Mouse (Mus musculus): Measurements from ENCODE around the gene Lrpap1.
A peak's percentile ranks its signal among the peaks of the same experiment; 100 is the strongest.

Gene Lrpap1

DNA sequence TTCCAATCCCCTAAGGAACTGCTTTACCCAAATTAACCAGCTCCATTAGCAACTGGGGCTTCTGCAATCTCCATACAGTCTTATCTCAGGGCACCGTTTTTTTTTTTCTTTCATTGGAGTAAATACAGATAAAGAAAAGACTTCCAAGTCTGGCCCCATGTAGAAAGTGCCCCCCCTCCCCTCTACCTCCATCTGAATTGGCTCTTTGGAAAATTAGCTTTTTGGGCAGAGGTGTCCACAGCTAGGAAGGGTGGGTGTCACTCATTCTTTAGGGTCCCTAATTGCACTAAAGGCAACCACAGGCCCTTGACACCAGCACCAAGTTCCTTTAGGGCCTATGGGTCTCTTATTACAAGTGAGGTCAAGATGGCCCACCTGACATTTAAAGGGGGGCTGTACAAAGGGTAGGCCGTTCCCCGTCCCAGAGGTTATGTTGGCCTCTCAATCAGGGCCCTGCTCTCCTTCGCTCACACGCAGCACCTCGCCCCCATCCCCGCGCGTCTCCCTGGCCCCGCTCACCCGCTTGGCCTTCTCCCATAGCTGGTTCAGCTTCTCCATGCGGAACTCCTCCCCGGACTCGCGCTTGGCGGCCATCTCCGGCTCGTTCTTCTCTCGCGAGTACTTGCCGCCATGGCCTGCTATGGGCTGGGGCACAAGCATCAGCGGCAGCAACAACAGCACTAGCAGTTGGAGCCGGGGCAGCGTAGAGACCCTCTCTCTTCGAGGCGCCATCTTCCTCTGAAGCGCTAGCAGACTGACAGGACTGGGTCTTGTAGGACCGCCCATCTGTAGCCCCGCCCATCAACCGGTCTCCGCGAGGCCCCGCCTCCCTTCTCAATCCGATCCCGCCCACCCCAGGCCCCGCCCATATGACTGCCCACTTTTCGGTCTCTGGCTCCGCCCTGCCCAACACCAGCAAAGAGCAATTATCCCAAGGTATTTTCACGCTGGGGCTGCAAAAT lies at the start of gene Lrpap1:
Gene Lrpap1, minus strand, starts transcription at position 807 of the 962 bp plus-strand sequence.
- peak; percentile 97 for DNase-seq (ENCODE audit: low spot score)

DNA sequence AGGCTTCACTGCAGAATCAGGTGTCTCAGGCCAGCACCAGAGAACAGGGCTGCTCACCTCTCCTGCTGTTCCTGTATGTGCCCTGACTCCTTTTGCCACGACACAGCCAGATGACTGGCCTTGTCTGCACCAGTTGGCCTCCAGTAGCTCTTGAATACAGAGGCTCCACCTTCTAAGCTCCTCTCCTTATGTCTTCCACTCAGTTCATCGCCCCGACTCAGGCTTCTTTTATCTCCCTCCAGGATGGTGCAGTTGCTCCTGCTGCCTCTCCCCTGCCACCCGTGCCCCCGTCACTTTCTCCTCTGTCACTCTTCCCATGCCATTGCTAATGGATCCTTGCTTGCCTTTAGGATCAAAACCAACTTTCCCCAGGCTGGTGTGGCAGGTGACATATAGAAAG lies 44.4 kb upstream of the Lrpap1 start:
- DNase-seq (ENCODE audit: low spot score), result no peak

DNA sequence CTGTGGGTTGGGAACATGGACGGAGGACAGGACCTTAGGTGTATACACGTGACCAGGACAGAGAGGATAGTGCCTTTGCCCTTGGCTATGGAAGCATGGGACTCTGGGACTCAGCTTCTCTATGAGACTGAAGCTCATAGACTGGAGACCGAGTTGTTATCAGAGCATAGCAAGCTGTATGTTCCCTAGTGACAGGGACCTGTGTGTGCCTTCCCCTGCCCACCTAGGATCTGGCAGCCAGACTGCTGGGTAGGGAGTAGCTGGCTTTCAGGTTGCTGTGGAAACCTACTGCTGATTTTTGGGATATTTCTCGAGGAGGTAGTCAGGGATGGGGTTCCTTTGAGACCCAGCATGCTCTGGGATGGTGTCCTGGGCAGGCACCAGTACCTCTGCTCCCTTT lies 44.0 kb upstream of the Lrpap1 start:
- no peak for DNase-seq (ENCODE audit: low spot score)

DNA sequence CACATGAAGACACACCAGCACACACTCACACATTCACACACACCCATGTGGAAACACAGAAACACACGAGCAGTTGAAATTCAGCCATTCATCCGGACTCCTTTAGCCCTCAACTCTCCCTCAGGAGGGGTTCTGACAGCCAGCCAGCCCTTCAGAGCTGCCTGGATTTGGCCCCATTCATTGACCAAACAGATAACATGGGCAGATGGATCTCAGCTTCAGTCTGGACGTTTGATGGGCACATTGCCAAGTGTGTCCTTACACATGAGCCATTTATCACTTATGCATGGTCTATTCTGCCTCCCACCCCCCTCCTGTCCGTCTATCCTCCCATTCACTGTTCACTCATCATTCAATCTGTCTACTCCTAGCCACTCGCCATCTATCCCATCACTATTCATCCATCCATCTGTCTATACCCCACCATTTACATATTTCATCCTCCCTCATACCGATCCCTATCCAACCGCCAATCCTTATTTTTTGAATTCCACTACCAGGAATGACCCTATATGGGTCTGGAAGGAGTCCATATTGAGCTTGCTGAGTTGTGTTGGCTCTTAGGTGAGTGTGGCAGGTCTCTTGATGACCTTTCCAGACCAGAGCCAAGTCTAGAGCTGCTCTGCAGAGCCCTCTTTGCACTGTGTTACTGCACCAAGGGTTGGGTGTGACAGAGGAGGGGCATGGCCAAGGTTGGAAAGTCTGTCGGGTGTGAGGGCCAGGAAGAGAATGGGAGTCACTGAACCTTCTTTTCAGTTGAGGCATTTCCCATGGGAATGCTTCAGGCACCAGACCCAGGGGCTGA lies 42.6 kb upstream of the Lrpap1 start:
- no peak for DNase-seq (ENCODE audit: low spot score)

DNA sequence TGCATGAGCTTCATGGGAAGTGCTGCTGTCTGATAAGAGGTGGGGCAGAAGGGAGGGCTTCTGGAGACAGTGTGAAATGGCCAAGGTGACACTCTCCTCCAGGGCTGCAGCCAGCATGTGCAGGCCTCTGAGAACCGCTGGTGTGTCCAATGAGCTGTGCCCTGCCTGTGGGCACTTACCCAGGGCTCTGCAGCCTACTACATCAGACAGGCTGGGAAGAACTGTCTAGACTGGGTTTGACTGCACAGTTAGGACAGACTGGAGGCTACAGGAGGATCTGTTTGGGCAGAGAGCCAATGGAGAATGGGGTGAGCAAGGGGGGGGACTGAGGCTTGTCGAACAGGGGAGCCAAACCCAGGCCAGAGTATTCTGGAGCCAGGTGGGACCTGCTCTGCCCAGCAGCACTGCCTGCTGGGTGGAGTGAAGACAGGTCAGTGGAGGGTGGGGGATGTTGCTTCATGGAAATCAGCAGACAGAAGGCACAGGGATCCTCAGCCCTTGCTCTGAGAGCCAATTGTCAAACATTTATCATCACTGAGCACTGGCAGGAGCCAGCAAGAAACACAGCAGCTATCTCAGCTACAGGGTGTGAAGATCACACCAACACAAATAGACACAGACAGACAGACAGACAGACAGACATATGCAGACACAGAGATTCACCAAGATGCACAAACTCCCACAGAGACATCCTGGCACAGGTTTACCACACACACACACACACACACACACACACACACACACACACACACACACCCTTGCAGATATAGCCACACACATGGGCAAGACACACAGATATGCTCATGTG lies 41.8 kb upstream of the Lrpap1 start:
- no peak for DNase-seq (ENCODE audit: low spot score)

DNA sequence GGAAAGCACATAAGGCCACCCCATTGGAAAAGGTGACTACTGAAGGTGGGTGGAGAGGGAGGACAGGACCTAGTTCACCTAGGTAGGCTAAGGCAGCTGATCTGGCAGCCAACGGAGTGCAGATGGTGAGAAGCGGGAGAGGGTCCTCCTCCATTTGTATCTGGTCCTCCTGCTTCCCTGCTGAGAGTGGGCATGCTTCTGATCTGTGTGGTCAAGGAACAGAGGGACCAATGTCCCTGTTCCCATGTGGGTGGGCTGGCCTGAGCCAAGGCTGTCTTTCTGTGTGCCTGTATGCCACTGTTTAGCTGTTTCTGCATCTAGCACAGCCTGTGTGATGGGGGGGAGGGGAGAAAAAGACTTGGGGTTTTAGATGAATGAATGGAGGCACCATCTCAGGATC lies 41.2 kb upstream of the Lrpap1 start:
- DNase-seq (ENCODE audit: low spot score), result no peak

DNA sequence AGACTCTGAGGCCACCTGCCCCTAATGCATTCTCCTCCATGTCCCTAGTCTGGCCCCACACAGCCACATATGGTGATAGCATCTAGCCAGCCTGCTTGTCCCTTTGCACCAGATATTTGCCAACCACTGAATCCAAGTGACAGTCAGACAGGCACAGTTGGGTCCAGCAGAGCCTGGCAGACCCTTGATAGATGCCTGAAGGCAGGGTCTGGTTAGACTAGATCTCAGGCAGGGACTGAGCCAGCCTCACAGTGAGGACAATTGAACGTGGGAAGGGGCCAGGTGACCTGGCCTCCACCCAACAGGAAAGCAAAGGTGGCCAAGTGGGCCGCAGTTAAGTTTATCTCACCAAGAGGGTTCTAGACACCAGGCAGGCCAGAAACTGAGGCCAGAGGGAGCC lies 39.1 kb upstream of the Lrpap1 start:
- DNase-seq (ENCODE audit: low spot score), result no peak

DNA sequence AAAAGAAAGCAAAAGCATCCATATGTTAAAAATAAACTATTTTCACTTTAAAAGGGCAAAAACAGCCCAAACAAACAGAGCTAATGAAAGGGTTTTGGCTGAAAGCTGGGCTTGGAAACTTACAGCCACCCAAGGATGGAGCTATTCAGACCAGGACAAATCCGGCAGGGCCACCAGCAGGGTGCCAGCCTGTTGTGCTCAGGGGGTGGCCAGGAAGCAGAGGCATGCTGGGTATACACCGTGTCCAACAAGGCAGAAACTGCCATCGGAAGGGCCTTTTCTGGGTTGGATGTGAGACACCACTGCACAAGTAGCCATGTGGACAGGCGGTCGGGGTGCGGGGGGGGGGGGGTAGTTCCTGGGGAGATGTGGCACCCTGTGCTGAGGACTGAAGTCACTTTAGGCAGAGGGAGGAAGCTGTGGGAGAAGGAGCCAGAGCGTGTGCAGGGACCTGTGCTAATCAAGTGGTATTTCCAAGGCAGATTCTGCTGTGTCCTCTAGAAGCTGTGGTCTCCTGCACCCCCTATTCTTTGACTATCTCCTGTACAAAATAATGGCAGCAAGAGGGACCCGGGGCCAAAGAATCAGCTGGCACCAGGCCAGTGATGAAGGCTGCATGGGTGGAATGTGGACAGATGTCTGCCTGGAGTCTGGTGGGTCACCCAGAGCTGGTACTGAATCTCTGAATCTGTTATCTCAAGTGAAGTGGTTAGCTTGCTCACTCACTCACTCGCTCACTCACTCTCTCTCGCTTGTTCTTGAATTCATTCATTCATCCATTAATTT lies 38.1 kb upstream of the Lrpap1 start:
- DNase-seq (ENCODE audit: low spot score), result no peak

DNA sequence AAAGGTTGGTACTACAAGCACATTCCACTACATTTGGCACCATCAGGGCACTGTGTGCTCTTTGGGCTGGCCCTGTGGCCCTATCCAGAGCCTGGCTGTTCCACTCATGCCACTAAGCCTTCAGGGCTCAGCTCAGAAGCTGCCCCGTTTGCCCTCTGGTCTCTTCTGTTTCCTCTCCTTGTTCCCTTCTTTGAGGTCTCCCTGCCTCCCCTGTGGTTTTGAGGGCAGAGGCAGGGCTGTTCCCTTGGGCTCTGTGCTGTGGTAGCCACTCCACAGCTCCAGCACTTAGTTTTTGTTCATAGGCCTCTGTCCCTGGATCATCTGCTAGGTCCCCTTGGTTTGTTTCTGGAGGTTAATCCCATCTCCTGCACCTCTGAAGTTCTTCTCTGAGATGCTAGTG lies 37.3 kb upstream of the Lrpap1 start:
- no peak for DNase-seq (ENCODE audit: low spot score)

DNA sequence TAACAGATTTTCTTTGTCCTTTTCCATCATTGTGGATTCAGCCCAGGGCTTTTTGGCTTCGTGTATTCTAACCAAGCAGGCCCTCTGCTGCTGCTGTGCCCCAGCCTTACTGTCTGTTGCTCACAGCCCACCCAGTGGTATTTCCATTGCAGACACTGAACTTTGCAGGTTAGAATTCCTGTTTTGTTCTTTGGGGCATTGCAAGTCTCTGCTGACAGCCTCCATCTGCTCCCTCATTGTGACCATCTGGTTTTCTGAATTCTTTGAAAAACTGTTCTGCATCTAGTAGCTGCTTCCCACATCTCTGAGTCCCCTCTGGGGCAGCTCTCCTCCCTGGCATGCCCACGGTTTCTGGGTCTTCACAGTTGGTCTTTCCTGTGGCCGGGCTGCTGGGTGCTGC lies 35.8 kb upstream of the Lrpap1 start:
- no peak for DNase-seq (ENCODE audit: low spot score)

DNA sequence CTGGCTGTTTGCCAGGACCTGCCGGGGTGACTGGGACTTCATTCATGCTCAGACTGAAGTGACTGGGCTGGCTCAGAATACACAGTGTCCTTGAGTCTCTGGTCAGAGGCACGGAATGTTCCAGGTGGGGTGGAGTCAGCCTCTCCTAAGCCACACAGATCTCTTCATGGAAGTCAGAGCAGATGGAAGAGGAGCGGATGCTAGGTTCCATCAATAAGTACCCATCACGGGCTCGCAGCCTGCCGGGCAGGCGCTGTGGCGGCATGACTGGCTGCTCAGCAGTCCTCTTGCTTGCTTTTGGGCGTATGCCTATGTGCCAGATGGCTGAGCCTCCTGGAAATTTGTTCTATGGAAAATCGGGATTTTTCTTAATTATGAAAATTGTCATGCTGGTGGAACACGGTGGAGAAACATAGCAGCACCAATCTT lies 32.6 kb upstream of the Lrpap1 start:
- DNase-seq (ENCODE audit: low spot score), result no peak

DNA sequence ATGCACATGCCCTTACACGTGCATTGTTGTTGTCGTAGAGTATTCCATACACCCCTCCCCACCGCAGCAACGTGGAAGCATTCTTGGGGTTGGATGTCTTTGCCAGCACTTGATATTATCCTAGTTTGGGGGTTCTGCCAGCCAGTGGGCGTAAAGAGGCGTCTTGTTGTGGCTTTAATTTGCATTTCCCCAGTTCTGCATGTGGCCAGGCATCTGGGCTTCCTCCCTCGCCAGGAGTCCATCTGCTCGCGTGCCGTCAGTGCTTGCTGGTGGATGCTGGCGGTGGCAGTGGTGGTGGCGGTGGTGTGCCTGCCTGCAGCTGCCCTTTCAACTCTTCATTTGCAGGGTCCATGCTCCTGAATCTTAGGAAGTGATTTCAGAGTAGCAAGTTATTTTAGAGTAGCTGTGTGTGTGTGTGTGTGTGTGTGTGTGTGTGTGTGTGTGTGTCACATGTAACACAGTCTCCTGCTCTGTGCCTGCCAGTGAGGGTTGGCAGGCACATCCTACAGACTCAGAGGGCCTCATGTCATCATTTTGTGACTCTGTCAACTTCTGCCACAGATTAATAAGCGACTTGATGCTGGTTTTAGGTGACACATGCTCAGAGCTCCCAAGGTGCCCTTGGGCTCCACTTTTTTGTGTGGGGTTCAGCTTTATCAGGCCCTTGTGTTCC lies 32.1 kb upstream of the Lrpap1 start:
- DNase-seq (ENCODE audit: low spot score), result no peak

DNA sequence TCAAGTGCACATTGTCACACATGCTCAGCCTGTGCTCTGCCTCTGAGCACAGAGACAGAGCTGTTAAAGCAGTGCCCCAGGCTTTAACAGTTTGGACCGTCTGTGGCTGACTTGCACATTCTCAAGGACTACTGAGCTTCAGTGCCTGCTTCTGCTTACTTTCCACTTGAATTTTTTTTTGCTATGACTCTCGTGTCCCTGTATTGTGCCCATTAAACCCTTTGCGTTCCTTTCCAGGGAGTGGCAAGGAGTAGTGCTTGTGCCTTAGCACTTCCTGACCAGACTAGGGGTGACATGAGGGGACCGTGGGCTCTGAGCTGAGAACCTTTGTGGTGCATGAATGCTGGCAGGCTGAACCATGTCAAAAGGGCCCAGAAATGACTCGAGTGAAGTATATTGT lies 30.3 kb upstream of the Lrpap1 start:
- DNase-seq (ENCODE audit: low spot score), result no peak

DNA sequence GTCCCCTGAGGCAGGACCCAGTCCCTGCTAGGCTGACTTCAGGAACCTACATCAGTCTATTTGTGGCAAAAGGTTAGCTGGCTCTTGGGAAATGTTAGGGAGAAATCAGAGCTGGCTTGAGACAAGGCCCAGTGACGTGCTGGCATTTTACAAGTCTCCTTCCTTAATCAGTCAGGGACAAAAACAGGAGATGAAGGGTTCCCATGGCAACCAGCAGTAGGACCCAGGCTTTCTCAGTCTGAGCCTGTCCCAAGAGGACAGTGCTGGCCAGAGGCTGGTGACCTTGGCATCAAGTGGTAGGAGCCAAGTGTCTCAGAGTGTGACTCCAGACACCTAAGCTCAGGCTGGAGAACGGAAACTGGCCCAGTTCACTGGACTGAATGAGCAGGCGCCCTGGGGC lies 28.7 kb upstream of the Lrpap1 start:
- DNase-seq (ENCODE audit: low spot score), result no peak

DNA sequence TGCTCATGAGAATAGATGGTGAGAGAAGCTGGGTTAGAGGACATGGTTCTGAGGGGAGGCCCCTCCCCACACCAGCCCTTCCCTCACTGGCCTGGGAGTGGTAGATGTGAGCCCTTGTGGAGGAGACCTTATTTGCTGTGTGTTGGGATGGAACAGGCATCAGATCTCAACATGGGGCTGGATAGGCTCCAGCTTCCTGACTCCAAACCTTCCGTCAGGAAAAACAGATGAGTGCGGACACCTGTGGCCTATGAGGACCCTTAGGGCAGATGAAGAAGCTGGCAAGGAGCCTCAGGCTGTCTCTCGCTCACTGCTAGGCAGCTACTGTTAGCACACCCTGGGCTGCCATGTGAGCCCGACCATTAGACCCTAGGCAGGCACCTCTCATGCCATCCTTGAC lies 27.9 kb upstream of the Lrpap1 start:
- no peak for DNase-seq (ENCODE audit: low spot score)

DNA sequence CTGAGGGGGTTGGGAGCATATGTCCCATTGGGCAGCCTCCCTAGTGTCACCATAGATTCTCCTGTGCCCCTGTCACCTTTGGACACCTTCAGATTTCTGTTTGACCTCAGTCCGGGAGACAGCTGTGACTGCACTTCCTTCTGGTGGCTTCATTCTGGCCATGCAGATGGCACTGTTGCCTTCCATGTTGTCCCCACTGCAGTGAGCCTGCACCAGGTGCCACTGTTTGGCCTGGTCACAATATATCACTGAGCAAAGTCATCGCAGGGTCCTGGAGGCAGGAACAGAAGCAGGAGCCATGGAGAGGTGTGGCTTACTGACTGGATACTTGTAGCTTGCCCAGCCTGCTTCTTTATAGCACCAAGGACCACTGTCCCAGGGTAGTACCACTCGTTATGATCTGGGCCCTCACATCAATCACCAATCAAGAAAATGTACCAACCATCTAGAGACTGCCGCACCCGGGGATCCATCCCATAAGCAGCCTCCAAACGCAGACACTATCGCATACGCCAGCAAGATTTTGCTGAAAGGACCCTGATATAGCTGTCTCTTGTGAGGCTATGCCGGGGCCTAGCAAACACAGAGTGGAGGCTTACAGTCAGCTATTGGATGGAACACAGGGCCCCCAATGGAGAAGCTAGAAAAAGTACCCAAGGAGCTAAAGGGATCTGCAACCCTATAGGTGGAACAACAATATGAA lies 26.9 kb upstream of the Lrpap1 start:
- DNase-seq (ENCODE audit: low spot score), result no peak

DNA sequence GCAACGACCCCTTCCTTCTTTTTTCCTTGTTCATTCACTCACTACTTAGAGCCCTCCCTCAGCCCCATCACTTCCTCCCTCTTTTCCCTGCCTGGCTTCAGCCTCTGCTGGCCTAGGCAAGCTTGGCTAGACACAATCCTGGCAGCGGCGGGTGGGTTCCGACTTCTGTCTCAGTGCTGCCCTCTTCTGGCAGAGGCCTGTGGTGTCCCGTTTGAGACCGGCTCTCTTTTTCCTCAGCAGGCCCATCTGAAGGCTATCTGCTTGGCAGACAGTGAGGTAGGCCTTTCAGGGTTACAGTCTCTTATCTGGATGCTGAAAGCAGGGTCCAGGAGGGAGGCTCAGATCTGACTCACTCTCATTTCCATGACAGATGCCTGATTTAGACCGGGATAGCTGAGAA lies 26.2 kb upstream of the Lrpap1 start:
- DNase-seq (ENCODE audit: low spot score), result peak; percentile 91

DNA sequence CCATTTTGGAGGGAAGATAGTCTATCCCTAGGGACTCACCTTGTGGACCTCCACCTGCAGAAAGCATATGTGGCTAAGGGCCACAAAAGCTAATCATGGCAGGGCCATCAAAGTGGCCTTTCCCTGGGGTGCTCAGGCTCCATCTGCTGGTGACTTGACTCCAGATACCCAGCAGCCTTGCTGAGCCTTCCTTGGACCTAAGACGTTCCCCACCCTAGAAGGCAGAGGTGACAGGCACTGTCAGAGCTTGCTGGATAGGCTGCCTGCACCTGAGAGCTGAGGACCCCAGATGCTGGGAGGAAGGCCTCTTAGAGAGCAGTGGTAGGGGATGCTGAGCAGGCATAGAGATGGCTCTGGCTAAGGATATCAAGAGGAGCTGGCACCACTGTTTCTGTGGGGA lies 25.7 kb upstream of the Lrpap1 start:
- no peak for DNase-seq (ENCODE audit: low spot score)

DNA sequence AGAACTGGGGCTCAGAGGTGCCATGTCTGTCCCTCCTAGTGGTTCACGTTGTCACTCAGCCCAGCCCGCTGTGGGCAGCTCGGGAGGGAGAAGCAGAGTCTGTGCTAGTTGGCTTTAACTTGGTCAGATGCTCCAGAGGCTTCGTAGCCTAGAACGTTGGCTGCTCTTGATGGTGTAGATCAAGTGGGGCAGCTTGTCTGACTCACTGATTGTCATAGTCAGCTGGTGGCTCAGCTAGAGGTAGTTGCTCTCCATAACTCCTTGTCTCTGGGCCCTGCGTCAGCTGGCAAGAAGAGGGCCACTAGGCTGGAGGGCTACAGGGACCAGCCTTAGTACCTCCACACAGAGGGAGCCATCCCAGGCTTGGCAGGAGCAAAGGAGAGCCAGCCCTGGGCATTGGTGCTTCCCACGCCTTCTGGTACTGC lies 24.2 kb upstream of the Lrpap1 start:
- DNase-seq (ENCODE audit: low spot score), result no peak

DNA sequence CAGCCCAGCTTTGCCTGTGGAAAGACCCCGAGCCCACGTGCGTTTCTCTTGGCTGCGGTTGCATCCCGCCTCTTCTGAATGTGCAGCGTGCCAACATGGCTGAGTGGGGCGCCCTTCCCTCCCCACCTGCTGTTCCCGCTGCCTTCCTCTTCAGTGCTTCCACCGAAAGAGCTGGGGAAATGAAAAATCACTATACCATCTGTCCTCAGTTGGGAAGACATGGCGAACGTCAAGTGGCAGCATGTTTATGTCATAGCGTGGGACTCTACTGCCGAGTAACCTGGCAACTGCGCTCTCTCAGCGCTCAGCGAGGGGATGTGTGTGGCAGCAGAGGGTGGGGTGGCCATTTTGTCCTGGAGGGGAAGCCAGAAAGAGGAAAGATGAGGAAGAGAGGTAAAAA lies 23.6 kb upstream of the Lrpap1 start:
- no peak for DNase-seq (ENCODE audit: low spot score)
